8 mouse cellular contexts compared by ENCODE assay signal in genomic region chr6:71757039-71757894, GRCm38 (mm10). TPM values are rescaled to one million over a fixed set of nuclear protein-coding genes. Genes with fewer than 3 reads are reported as not detected.
DNase-seq lines count a peak whose midpoint lies in the region; ATAC-seq and TF ChIP-seq lines count a peak whose summit lies in the region.

No protein-coding gene starts in this region.

- DNase-seq in left cerebral cortex, adult 2 months (ENCODE audit: extremely low spot score in 1 of 2, low spot score in 2 of 2) = peak; percentile 29 to 42
- no peak for DNase-seq in left cerebral cortex, adult 11 months (ENCODE audit: low spot score)
- DNase-seq in embryonic facial prominence, embryonic 11.5 days (ENCODE audit: low spot score) = peak; percentile 56
- DNase-seq in heart, adult 18-20 months = peak; percentile 19 to 21
- DNase-seq in layer of hippocampus, adult 9-11 months = peak; percentile 69
- peak; percentile 20 for DNase-seq in right cerebral cortex, postnatal 4 days

- H3K27me3 ChIP-seq in embryonic facial prominence, embryonic 11.5 days (ENCODE audit: control insufficient read depth, insufficient read depth, low read length) = no peaks in the 10 kb centered on the region

- peak overlapping the region; percentile 60 for H3K27ac ChIP-seq in left cerebral cortex, adult 2 months
- no peak overlapping the region for H3K27ac ChIP-seq in embryonic facial prominence, embryonic 11.5 days (replicated peaks; ENCODE audit: low read depth, low read length)

- intact Hi-C loops in left cerebral cortex, adult 2 months (cut with DNase I) = loop anchor here (5.0 kb wide), 1 partner anchor 50 kb away; the partner anchor contains the start of gene Reep1

- no peak overlapping the region for H3K4me2 ChIP-seq in embryonic facial prominence, embryonic 11.5 days (ENCODE audit: low read depth, low read length)

- no peak overlapping the region for H3K4me3 ChIP-seq in left cerebral cortex, adult 2 months
- no peak overlapping the region for H3K4me3 ChIP-seq in embryonic facial prominence, embryonic 11.5 days (ENCODE audit: low read depth, low read length)

- no peaks in the 10 kb centered on the region for H3K4me1 ChIP-seq in embryonic facial prominence, embryonic 11.5 days (ENCODE audit: control insufficient read depth, insufficient read depth, low read length)

- H3K9ac ChIP-seq in embryonic facial prominence, embryonic 11.5 days (replicated peaks; ENCODE audit: low read length) = no peak overlapping the region

- no peaks in the 10 kb centered on the region for H3K9me3 ChIP-seq in embryonic facial prominence, embryonic 11.5 days (replicated peaks; ENCODE audit: control insufficient read depth, low read length)

- peak; percentile 76 for ATAC-seq in embryonic facial prominence, embryonic 11.5 days (replicated peaks; ENCODE audit: insufficient number of reproducible peaks, low FRiP score, low TSS enrichment, low read depth)
- peak; percentile 52 for ATAC-seq in megakaryocyte, adult 5-6 weeks (ENCODE audit: poor library complexity, severe bottlenecking)
- ATAC-seq in erythroid progenitor cell, adult 5-6 weeks (replicated peaks; ENCODE audit: low FRiP score, poor library complexity, severe bottlenecking) = no peak

- no peaks in the 10 kb centered on the region for H3K36me3 ChIP-seq in embryonic facial prominence, embryonic 11.5 days (replicated peaks; ENCODE audit: control insufficient read depth, insufficient read depth, low read depth, low read length)

- TF ChIP-seq CTCF in left cerebral cortex, adult 2 months (IDR thresholded peaks at IDR 0.05) = no peak

- whole genome bisulfite sequencing in embryonic facial prominence, embryonic 11.5 days = 38% methylated on average over 10 of the region's 10 CpGs

RNA-seq across cellular contexts. Expression of gene Reep1, which starts 49.9 kb away (rescaled TPM):
- 10 to 100 TPM; 81.4 to 81.5 TPM for total RNA-seq in left cerebral cortex, adult 2 months (2021)
- 25.1 and 27.8 TPM in 2 replicates for polyA plus RNA-seq in embryonic facial prominence, embryonic 11.5 days (2014; fragmentation: Nextera tagmentation; extraction: Ambion mirVana)
- total RNA-seq in heart, adult 18-20 months (2021) = 10 to 100 TPM; 19.0 to 20.2 TPM
- 0.05 TPM in 1 of 2 replicates, not detected in the other for total RNA-seq in megakaryocyte, adult 5-6 weeks (2015)
- 0.15 TPM in 1 of 2 replicates, not detected in the other for total RNA-seq in megakaryocyte, adult 5-6 weeks (2017)
- not detected in 2 replicates for total RNA-seq in erythroid progenitor cell, adult 5-6 weeks (2015; ENCODE audit: low replicate concordance)
- not detected in 2 replicates for total RNA-seq in erythroid progenitor cell, adult 5-6 weeks (2017; ENCODE audit: low replicate concordance)

Comparison
In these comparisons a context has a peak if more than half of its experiments do, and no peak if none do; other contexts are left out.
1. RNA of gene Reep1, which starts 49.9 kb away (total RNA-seq): 81.4 to 81.5 TPM in left cerebral cortex, adult 2 months and 19.0 to 20.2 TPM in heart, adult 18-20 months; 0.05 to 0.15 TPM in megakaryocyte, adult 5-6 weeks and not detected in erythroid progenitor cell, adult 5-6 weeks; every median in the first group is over 10 times any median in the second.